Mouse (Mus musculus): Measurements from ENCODE around the gene Ftsj1.

- TF ChIP-seq GATA1 (IDR thresholded peaks at IDR 0.05; ENCODE audit: borderline replicate concordance, low read length) (no peak), FLI1 (IDR thresholded peaks at IDR 0.05; ENCODE audit: low read length) (no peak)
Observed at GRCm38 (mm10) chrX:8217383-8217782, 34.8 kb downstream of the Ftsj1 start.
